Mouse (Mus musculus): ENCODE measurements around the gene Ykt6.
"Not testable (repeated sequence)": the region's sequence is repeated elsewhere in the genome, so short reads cannot be mapped to it uniquely, and the experiment has no call there.

The Ykt6 gene

GRCm38 (mm10) chr11:5990910-5991309 is 35.4 kb downstream of the Ykt6 start:
- DNase-seq (ENCODE audit: low read depth, low spot score): no peak

DNA sequence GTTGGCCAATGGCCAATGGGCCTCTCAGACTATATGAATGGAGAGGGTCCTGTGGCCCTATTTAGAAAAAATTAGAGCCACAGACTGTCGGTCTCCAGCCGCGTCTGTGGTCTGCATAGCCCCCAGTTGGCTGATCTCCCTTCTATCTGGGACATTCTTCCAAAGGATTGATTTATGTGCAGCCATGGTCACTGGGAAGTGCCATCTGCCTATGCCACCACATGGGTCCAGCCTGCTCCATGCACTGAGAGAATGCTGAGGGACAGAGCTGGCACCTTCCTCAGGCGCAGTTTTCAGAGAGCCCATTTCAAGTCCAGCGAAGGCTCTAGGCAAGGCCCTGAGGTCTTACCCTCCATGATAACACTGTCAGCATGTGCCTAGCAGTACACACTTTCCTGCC is 38.7 kb downstream of the Ykt6 start:
- no peak for DNase-seq (ENCODE audit: low read depth, low spot score)

- no peak for DNase-seq (ENCODE audit: low read depth, low spot score)
These were observed 39.4 kb downstream of the Ykt6 start for GRCm38 (mm10) chr11:5994880-5995279.

DNA sequence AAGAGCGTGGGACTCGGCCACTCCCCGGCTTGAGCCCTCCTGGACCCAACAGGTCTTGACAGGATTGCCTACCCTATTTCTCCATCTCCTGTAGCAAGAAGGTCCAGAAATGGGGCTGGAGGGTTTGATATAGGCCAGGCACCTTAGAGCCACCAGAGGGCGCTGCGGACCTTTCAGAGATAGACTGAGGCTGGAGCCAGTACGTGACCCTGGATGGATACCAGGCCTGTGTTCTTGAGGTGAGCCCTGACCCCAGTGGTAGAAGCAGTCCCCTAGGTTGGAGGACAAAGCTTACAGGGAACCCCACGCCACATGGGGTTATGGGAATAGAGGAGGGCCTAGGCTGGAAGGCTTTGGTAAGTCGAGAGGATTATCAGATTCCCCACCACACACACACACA is 40.5 kb downstream of the Ykt6 start:
- DNase-seq (ENCODE audit: low read depth, low spot score): peak; percentile 85

DNA sequence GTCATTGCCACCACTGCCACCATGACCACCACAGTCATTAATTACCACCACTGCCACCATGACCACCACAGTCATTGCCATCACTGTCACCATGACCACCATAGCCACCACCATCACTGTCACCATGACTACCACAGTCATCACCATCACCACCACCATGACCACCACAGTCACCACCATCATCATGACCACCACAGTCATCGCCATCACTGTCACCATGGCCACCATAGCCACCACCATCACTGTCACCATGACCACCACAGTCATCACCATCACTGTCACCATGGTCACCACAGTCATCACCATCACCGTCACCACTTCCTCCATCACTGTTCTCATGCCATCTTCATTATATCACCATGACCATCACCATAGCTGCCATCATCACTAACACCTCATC is 43.0 kb downstream of the Ykt6 start:
- DNase-seq (ENCODE audit: low read depth, low spot score): no peak

DNA sequence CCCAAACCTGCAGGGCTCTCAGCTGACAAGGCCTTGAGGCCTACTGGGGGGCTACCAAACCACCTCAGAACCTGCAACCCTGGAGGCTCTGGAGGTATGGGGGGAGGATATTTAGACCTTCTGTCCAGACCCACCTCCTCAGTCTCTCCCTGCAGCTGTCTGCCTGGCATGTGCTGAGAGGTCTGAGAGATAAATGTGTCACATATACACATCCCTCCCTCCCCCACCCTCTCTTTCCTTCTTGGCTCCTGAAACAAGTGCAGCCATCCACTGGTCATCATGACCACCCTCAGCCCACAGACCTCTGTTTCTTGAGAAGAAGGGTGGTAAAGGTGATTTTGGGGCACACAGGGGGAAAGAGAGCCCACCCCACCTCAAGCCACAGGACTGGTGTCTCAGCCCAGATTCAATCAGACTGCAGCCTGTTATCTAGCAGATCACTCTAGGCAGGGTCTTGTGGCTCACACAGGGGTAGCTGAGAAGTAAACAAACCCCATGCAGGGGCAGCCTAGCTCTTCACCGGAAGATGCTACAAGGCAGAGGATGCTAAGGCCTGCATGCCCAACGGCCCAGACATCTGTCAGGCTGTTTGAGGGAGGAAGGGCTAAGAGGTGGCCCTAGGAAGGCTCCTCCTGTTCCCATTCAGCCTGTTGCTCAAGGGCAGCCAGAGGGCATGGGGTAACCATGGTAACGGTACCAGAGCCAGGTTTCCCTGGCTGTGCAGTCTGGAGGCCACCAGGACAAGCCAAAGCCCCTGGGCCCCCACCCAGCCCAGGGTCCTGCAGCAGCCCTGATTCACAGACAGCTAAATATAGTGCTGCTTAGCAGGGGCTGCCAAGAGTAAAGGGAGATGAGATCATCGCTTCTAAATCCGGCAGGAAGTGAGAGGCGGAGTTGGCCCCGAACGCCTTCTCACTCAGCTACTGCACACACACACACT is 44.6 kb downstream of the Ykt6 start:
- peak; percentile 94 for DNase-seq (ENCODE audit: low read depth, low spot score)

- no peak for DNase-seq (ENCODE audit: low read depth, low spot score)
These were observed 45.6 kb downstream of the Ykt6 start for GRCm38 (mm10) chr11:6000961-6001682.

DNA sequence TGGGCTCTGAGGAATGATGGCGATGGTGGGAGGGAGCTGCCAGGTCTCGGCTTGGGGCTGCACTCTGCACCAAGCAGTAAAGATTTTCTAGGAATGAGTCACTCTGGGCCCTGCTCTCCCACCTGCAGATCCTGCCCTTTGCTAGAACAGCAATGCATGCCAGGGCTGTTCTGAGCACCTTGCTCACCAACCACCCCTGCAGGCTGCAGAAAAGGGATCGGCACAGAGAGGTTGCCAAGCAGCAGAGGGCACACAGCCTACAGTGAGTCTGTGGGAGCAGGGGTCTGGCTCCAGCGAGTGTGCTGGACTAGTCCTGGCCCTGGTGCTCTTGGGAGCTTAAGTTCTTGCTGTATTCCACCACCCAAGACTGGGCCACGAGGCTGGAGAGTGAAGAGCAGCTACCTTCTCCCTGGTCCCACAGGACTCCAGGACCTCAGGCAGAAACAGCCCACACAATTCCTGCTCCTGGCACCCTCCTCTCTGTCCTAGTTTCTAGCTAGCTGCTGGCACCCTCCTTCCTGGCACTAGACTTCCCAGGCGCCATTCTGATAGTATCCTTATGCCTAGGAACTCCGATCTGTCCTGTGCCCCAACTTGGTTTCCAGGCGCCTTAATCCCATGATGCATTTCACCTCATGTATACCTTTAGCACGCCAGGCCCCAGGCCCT is 46.6 kb downstream of the Ykt6 start:
- peak; percentile 35 for DNase-seq (ENCODE audit: low read depth, low spot score)

- peak; percentile 30 for DNase-seq (ENCODE audit: low read depth, low spot score)
These were observed 47.6 kb downstream of the Ykt6 start for GRCm38 (mm10) chr11:6003046-6003639.

DNA sequence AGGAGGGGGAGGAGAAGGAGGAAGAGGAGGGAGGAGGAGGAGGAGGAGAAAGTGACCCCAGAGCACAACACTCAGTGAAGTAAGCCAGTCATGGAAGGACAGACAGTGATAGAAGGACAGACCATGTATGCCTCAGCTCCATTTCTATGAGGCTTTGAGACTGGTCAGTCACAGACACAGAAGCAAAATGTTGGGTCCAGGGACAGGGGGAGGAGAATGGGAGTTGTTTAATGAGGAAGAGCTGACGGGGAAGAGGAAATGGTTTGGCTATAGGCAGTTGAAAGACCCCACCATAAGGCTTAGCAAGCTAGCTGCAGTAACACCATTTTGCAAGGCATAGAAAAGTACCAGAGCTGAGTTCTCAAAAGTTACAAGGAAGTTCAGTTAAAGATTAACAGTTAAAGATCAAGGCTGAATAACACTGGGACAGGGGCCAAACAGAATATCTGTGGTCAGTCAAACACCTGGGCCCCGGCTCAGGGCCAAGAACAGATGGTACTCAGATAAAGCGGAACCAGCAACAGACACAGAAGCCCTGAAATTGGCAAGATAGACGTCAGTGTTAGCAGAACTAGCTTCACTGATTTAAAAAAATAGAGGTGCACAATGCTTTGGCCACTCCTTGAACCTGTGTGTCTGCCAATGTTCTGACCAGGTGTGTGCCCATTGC is 50.0 kb downstream of the Ykt6 start:
- DNase-seq (ENCODE audit: low read depth, low spot score): not testable (repeated sequence)

GRCm38 (mm10) chr11:6006351-6007009 is 51.0 kb downstream of the Ykt6 start:
- DNase-seq (ENCODE audit: low read depth, low spot score): not testable (repeated sequence)

DNA sequence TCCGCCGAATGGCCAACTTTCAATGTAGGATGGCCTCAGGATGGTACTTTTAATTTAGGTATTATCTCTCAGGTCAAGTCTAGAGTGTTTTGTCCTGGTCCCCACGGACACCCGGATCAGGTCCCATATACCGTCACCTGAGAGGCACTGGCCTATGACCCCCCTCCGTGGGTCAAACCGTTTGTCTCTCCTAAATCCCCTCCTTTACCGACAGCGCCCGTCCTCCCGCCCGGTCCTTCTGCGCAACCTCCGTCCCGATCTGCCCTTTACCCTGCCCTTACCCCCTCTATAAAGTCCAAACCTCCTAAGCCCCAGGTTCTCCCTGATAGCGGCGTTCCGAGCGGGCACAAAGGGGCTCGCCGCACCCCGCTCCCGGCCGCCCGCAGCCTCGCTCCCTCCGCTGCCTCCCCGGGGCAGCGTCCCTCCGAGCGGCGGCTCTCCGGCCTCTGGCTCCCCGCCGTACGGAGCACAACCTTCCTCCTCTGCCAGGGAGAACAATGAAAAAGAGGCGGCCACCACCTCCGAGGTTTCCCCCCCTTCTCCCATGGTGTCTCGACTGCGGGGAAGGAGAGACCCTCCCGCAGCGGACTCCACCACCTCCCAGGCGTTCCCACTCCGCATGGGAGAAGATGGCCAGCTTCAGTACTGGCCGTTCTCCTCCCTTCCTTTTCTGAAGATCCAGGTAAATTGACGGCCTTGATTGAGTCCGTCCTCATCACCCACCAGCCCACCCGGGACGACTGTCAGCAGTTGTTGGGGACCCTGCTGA is 51.7 kb downstream of the Ykt6 start:
- DNase-seq (ENCODE audit: low read depth, low spot score): not testable (repeated sequence)

GRCm38 (mm10) chr11:6007779-6008128 is 52.3 kb downstream of the Ykt6 start:
- not testable (repeated sequence) for DNase-seq (ENCODE audit: low read depth, low spot score)

DNA sequence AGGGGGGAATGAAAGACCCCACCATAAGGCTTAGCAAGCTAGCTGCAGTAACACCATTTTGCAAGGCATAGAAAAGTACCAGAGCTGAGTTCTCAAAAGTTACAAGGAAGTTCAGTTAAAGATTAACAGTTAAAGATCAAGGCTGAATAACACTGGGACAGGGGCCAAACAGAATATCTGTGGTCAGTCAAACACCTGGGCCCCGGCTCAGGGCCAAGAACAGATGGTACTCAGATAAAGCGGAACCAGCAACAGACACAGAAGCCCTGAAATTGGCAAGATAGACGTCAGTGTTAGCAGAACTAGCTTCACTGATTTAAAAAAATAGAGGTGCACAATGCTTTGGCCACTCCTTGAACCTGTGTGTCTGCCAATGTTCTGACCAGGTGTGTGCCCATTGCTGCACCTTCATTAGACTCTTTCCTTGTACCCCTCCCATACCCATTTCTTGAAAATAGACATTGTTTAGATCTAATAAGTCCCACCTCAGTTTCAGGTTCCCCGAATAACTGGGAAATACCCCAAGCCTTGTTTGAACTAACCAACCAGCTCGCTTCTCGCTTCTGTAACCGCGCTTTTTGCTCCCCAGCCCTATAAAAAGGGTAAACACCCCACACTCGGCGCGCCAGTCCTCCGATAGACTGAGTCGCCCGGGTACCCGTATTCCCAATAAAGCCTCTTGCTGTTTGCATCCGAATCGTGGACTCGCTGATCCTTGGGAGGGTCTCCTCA is 55.4 kb downstream of the Ykt6 start:
- not testable (repeated sequence) for DNase-seq (ENCODE audit: low read depth, low spot score)

GRCm38 (mm10) chr11:6011879-6012278 is 56.4 kb downstream of the Ykt6 start:
- no peak for DNase-seq (ENCODE audit: low read depth, low spot score)

DNA sequence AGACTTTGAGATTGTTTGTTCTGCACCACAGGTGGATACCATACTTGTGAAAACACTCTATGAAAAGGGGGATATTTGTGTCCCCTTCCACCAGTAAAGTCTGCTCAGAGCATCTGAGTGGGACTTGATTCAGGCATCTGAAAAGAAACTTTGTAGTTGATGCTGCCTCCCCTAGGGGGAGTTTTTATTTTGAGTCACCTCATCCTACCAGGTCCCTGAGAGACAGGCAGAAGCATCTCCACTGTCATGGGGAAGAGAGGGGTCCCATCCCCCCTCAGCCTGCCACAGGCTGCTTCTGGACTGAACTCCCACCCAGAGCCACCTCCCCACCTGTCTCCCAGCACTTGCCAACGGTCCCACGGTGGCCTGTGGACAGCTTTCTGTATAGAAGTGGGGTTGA is 57.9 kb downstream of the Ykt6 start:
- no peak for DNase-seq (ENCODE audit: low read depth, low spot score)

GRCm38 (mm10) chr11:6015011-6015431 is 59.5 kb downstream of the Ykt6 start:
- DNase-seq (ENCODE audit: low read depth, low spot score): peak; percentile 68

- no peak for DNase-seq (ENCODE audit: low read depth, low spot score)
These were observed 60.9 kb downstream of the Ykt6 start for GRCm38 (mm10) chr11:6016368-6016767.

GRCm38 (mm10) chr11:6016797-6017395 is 61.4 kb downstream of the Ykt6 start:
- no peak for DNase-seq (ENCODE audit: low read depth, low spot score)

Measured in skeletal muscle tissue, adult 2 months (tissue).